Mouse (Mus musculus): ENCODE data around the gene Gm11114.

Gene Gm11114

GRCm38 (mm10) chr9:85312473-85312872 lies at the start of gene Gm11114:
Gm11114 (plus strand) TSS chr9:85312773.
- DNase-seq: no peak

- DNase-seq: no peak
These were observed 45.7 kb upstream of the Gm11114 start for GRCm38 (mm10) chr9:85266847-85267246.

GRCm38 (mm10) chr9:85274114-85274513 lies 38.5 kb upstream of the Gm11114 start:
- no peak for DNase-seq

- DNase-seq: no peak
These were observed 9.7 kb upstream of the Gm11114 start for GRCm38 (mm10) chr9:85302849-85303248.

GRCm38 (mm10) chr9:85303378-85303777 lies 9.2 kb upstream of the Gm11114 start:
- DNase-seq: no peak

- no peak for DNase-seq
These were observed 3.5 kb downstream of the Gm11114 start for GRCm38 (mm10) chr9:85316122-85316521.

GRCm38 (mm10) chr9:85320167-85320951 lies 7.8 kb downstream of the Gm11114 start:
- DNase-seq: no peak

- DNase-seq: no peak
These were observed 11.7 kb downstream of the Gm11114 start for GRCm38 (mm10) chr9:85324158-85324875.

- no peak for DNase-seq
These were observed 12.8 kb downstream of the Gm11114 start for GRCm38 (mm10) chr9:85325201-85325868.

- DNase-seq: peak; percentile 5 to 10
These were observed 14.0 kb downstream of the Gm11114 start for GRCm38 (mm10) chr9:85326292-85327241.

GRCm38 (mm10) chr9:85327242-85328211 lies 15.0 kb downstream of the Gm11114 start, which contains the start of gene Tent5a:
Tent5a (minus strand) TSS chr9:85327348.
- peak; percentile 30 to 54 for DNase-seq

GRCm38 (mm10) chr9:85328259-85328658 lies 15.7 kb downstream of the Gm11114 start:
- peak; percentile 80 to 87 for DNase-seq

- DNase-seq: no peak
These were observed 18.9 kb downstream of the Gm11114 start for GRCm38 (mm10) chr9:85331521-85331920.

- DNase-seq: no peak
These were observed 23.5 kb downstream of the Gm11114 start for GRCm38 (mm10) chr9:85336046-85336445.

GRCm38 (mm10) chr9:85340303-85340702 lies 27.7 kb downstream of the Gm11114 start:
- DNase-seq: no peak

GRCm38 (mm10) chr9:85342892-85343785 lies 30.6 kb downstream of the Gm11114 start:
- no peak for DNase-seq

- no peak for DNase-seq
These were observed 35.4 kb downstream of the Gm11114 start for GRCm38 (mm10) chr9:85347823-85348523.

GRCm38 (mm10) chr9:85355559-85355958 lies 43.0 kb downstream of the Gm11114 start:
- DNase-seq: no peak

- no peak for DNase-seq
These were observed 44.7 kb downstream of the Gm11114 start for GRCm38 (mm10) chr9:85357154-85357860.

Data from cerebellum, postnatal 25 days (tissue).